17 mouse cellular contexts compared by ENCODE assay signal in genomic region chr11:51227104-51227503, GRCm38 (mm10). TPM values are rescaled to one million over a fixed set of nuclear protein-coding genes. Genes with fewer than 3 reads are reported as not detected.
A peak's percentile ranks its signal among the peaks of the same experiment; 100 is the strongest.
DNase-seq lines count a peak whose midpoint lies in the region; ATAC-seq and TF ChIP-seq lines count a peak whose summit lies in the region.
"Had no signal": no experiment of that assay in that cellular context is flagged by ENCODE, and none has a peak within 500 bp of the region (broad histone marks: within the 10 kb centered on the region; RNA-seq: fewer than 3 reads in every experiment).

No protein-coding gene starts in this region.

- no peaks in the 10 kb centered on the region for H3K9me3 ChIP-seq in midbrain, postnatal 0 days (ENCODE audit: low read length)
- H3K9me3 ChIP-seq in midbrain, embryonic 11.5 days (ENCODE audit: control insufficient read depth, low read length), result no peaks in the 10 kb centered on the region
- H3K9me3 ChIP-seq in lung, postnatal 0 days (ENCODE audit: low read length), result no peaks in the 10 kb centered on the region
- H3K9me3 ChIP-seq: midbrain, embryonic 10.5 days; neural tube, embryonic 13.5 days had no signal

- TF ChIP-seq EP300 in lung, postnatal 0 days (IDR thresholded peaks at IDR 0.05), result no peak

- H3K4me1 ChIP-seq in midbrain, postnatal 0 days (ENCODE audit: insufficient read depth, low read length), result no peaks in the 10 kb centered on the region
- no peaks in the 10 kb centered on the region for H3K4me1 ChIP-seq in midbrain, embryonic 11.5 days (ENCODE audit: control insufficient read depth, insufficient read depth, low read length)
- no peaks in the 10 kb centered on the region for H3K4me1 ChIP-seq in lung, postnatal 0 days (ENCODE audit: insufficient read depth, low read depth, low read length)
- H3K4me1 ChIP-seq: midbrain, embryonic 10.5 days; neural tube, embryonic 13.5 days had no signal

- no peaks in the 10 kb centered on the region for H3K27me3 ChIP-seq in midbrain, postnatal 0 days (ENCODE audit: insufficient read depth, low read length)
- H3K27me3 ChIP-seq in midbrain, embryonic 11.5 days (ENCODE audit: control insufficient read depth, insufficient read depth, low read length), result no peaks in the 10 kb centered on the region
- no peaks in the 10 kb centered on the region for H3K27me3 ChIP-seq in lung, postnatal 0 days (replicated peaks; ENCODE audit: insufficient read depth, low read length)
- H3K27me3 ChIP-seq: neural tube, embryonic 13.5 days had no signal

- H3K27ac ChIP-seq in midbrain, postnatal 0 days (ENCODE audit: low read depth, low read length), result no peak overlapping the region
- H3K27ac ChIP-seq in midbrain, embryonic 11.5 days (ENCODE audit: low read depth, low read length), result no peak overlapping the region
- H3K27ac ChIP-seq in left cerebral cortex, adult 2 months, result no peak overlapping the region
- H3K27ac ChIP-seq in lung, postnatal 0 days (ENCODE audit: low read length), result no peak overlapping the region
- H3K27ac ChIP-seq: midbrain, embryonic 10.5 days; neural tube, embryonic 13.5 days had no signal

- peak; percentile 2 for DNase-seq in midbrain, postnatal 0 days (ENCODE audit: low spot score)
- DNase-seq in midbrain, embryonic 11.5 days (ENCODE audit: low spot score, missing footprints), result no peak
- DNase-seq in frontal cortex, postnatal 25 days (ENCODE audit: low spot score in 2 of 2), result peak; percentile 20 to 32
- peak; percentile 22 to 57 for DNase-seq in left cerebral cortex, adult 2 months (ENCODE audit: extremely low spot score in 1 of 2, low spot score in 2 of 2)
- peak; percentile 60 for DNase-seq in telencephalon, adult 2 months (ENCODE audit: low read depth, low spot score)
- no peak for DNase-seq in lung, postnatal 0 days (ENCODE audit: low spot score)
- DNase-seq in lung, postnatal 10 days, result no peak
- DNase-seq: heart, postnatal 36 days; kidney, adult 18-20 months; thymus, adult 2 months had no signal

- intact Hi-C loops in left cerebral cortex, adult 2 months (cut with DNase I), result loop anchor here (1.0 kb wide), 1 partner anchor 36 kb away; the partner anchor contains the start of gene BC049762

- no peak overlapping the region for H3K9ac ChIP-seq in midbrain, postnatal 0 days (replicated peaks; ENCODE audit: low read length, poor library complexity, severe bottlenecking)
- no peak overlapping the region for H3K9ac ChIP-seq in midbrain, embryonic 11.5 days (ENCODE audit: low read length)
- no peak overlapping the region for H3K9ac ChIP-seq in lung, postnatal 0 days (replicated peaks; ENCODE audit: low read depth)
- H3K9ac ChIP-seq: neural tube, embryonic 13.5 days had no signal

- TF ChIP-seq CTCF in midbrain, postnatal 0 days (IDR thresholded peaks at IDR 0.05), result no peak
- TF ChIP-seq CTCF in left cerebral cortex, adult 2 months (IDR thresholded peaks at IDR 0.05), result no peak
- no peak for TF ChIP-seq CTCF in lung, postnatal 0 days (IDR thresholded peaks at IDR 0.05)

- 82% methylated on average over 4 of the region's 4 CpGs for WGBS in midbrain, postnatal 0 days
- WGBS in midbrain, embryonic 11.5 days, result 89% methylated on average over 4 of the region's 4 CpGs
- WGBS in lung, postnatal 0 days, result 78% methylated on average over 4 of the region's 4 CpGs

- no peaks in the 10 kb centered on the region for H3K36me3 ChIP-seq in midbrain, postnatal 0 days (ENCODE audit: insufficient read depth, low read length)
- H3K36me3 ChIP-seq in midbrain, embryonic 11.5 days (ENCODE audit: control insufficient read depth, insufficient read depth, low read length), result no peaks in the 10 kb centered on the region
- H3K36me3 ChIP-seq in lung, postnatal 0 days (ENCODE audit: insufficient read depth, low read length), result no peaks in the 10 kb centered on the region
- H3K36me3 ChIP-seq: midbrain, embryonic 10.5 days; neural tube, embryonic 13.5 days had no signal

- H3K4me2 ChIP-seq in midbrain, postnatal 0 days (ENCODE audit: low read depth, low read length, poor library complexity, severe bottlenecking), result no peak overlapping the region
- no peak overlapping the region for H3K4me2 ChIP-seq in midbrain, embryonic 11.5 days
- H3K4me2 ChIP-seq in lung, postnatal 0 days (replicated peaks; ENCODE audit: low read depth, low read length), result no peak overlapping the region
- H3K4me2 ChIP-seq: neural tube, embryonic 13.5 days had no signal

- ATAC-seq in midbrain, postnatal 0 days (ENCODE audit: low FRiP score), result no peak
- no peak for ATAC-seq in midbrain, embryonic 11.5 days (ENCODE audit: low FRiP score)
- no peak for ATAC-seq in lung, postnatal 0 days

- no peak overlapping the region for H3K4me3 ChIP-seq in midbrain, postnatal 0 days (ENCODE audit: low read depth, low read length)
- no peak overlapping the region for H3K4me3 ChIP-seq in midbrain, embryonic 11.5 days (ENCODE audit: low read depth, low read length)
- no peak overlapping the region for H3K4me3 ChIP-seq in left cerebral cortex, adult 2 months
- H3K4me3 ChIP-seq in lung, postnatal 0 days (ENCODE audit: low read depth, low read length), result no peak overlapping the region
- H3K4me3 ChIP-seq: erythroblast, embryonic 14.5 days; midbrain, embryonic 10.5 days; neural tube, embryonic 13.5 days had no signal

RNA-seq across cellular contexts. Expression of gene Gm12569, which starts 6.8 kb away (rescaled TPM):
- total RNA-seq in midbrain, postnatal 0 days (2014; rRNA removed), result not detected in 2 replicates
- polyA plus RNA-seq in midbrain, postnatal 0 days (2015; fragmentation: Nextera tagmentation; extraction: Ambion mirVana), result not detected in 2 replicates
- not detected in 2 replicates for polyA plus RNA-seq in midbrain, embryonic 11.5 days (2014; fragmentation: Nextera tagmentation; extraction: Ambion mirVana)
- not detected for total RNA-seq in left cerebral cortex, adult 2 months (2021)
- not detected in 2 replicates for polyA plus RNA-seq in lung, postnatal 0 days (2015; fragmentation: Nextera tagmentation; extraction: Ambion mirVana)
- total RNA-seq: common myeloid progenitor, adult 5-6 weeks; heart, postnatal 36 days had no signal
- polyA plus RNA-seq: erythroblast, embryonic 14.5 days; large intestine, adult 2 months; liver, embryonic 16.5 days; midbrain, embryonic 10.5 days; neural tube, embryonic 13.5 days; small intestine, adult 2 months; thymus, adult 2 months had no signal

RNA-seq across cellular contexts. Expression of gene Clk4, which starts 34.4 kb away (rescaled TPM):
- total RNA-seq in midbrain, postnatal 0 days (2014; rRNA removed), result 79.8 and 102 TPM in 2 replicates
- polyA plus RNA-seq in midbrain, postnatal 0 days (2015; fragmentation: Nextera tagmentation; extraction: Ambion mirVana), result 99.4 and 103 TPM in 2 replicates
- 136 and 144 TPM in 2 replicates for polyA plus RNA-seq in midbrain, embryonic 11.5 days (2014; fragmentation: Nextera tagmentation; extraction: Ambion mirVana)
- total RNA-seq in left cerebral cortex, adult 2 months (2021), result 100 to 1,000 TPM; 106 to 134 TPM
- polyA plus RNA-seq in lung, postnatal 0 days (2015; fragmentation: Nextera tagmentation; extraction: Ambion mirVana), result 93.4 and 101 TPM in 2 replicates

RNA-seq across cellular contexts. Expression of gene BC049762, which starts 35.7 kb away (rescaled TPM):
- total RNA-seq in midbrain, postnatal 0 days (2014; rRNA removed), result 0.38 and 0.80 TPM in 2 replicates
- 0.39 and 0.49 TPM in 2 replicates for polyA plus RNA-seq in midbrain, postnatal 0 days (2015; fragmentation: Nextera tagmentation; extraction: Ambion mirVana)
- polyA plus RNA-seq in midbrain, embryonic 11.5 days (2014; fragmentation: Nextera tagmentation; extraction: Ambion mirVana), result 0.42 TPM in 1 of 2 replicates, not detected in the other
- total RNA-seq in left cerebral cortex, adult 2 months (2021), result not detected
- 0.71 and 0.72 TPM in 2 replicates for polyA plus RNA-seq in lung, postnatal 0 days (2015; fragmentation: Nextera tagmentation; extraction: Ambion mirVana)
- total RNA-seq: common myeloid progenitor, adult 5-6 weeks had no signal
- polyA plus RNA-seq: erythroblast, embryonic 14.5 days; neural tube, embryonic 13.5 days had no signal

Comparison
In these comparisons a context has a peak if more than half of its experiments do, and no peak if none do; other contexts are left out.
1. DNase-seq: peak in midbrain, postnatal 0 days (single experiment), frontal cortex, postnatal 25 days (2 of 2), left cerebral cortex, adult 2 months (2 of 2) and telencephalon, adult 2 months (single experiment); none in midbrain, embryonic 11.5 days (single experiment), lung, postnatal 0 days (single experiment) and lung, postnatal 10 days (single experiment).